Comparison of ENCODE assay signal across 9 mouse cellular contexts in the genomic region with DNA sequence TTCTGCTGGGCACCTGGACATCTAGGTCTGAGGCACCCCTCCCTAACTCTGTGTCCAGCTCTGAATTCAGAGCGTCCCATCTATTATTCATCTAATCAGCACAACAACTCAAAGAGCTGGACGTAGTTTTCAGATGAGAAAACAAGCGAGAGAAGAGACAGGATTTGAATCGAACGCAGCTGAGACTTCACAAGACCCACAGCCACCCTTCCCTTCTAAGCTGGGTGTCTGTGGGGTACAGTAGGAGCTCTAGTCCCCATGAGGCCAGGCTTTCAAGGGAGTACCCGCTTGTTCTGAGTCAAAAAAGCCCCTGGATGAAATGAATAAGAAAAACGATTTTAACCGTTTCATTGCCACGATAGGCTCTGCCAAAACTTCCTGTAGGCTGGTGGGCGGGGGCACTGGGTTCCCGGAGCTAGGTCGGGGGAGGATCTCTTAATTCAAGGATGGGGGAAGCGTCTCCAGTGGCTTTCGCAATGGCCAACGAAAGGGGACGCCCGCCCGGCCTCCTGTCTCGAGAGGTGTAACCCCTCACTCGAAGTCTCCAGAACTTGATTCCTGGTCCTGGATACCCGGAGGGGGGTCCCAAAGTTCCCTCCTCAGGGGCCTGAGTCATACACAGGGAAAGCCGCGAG. TPM values are rescaled to one million over a fixed set of nuclear protein-coding genes. Genes with fewer than 3 reads are reported as not detected.
DNase-seq lines count a peak whose midpoint lies in the region; ATAC-seq lines count a peak whose summit lies in the region.
"Had no signal": no experiment of that assay in that cellular context is flagged by ENCODE, and none has a peak within 500 bp of the region (broad histone marks: within the 10 kb centered on the region; RNA-seq: fewer than 3 reads in every experiment).

No protein-coding gene starts in this region.

- under 1% methylated on average over 23 of the region's 23 CpGs for WGBS in intestine, embryonic 16.5 days
- 1% methylated on average over 23 of the region's 23 CpGs for WGBS in midbrain, embryonic 10.5 days

- H3K4me1 ChIP-seq in intestine, embryonic 16.5 days (ENCODE audit: control insufficient read depth, insufficient read depth, low read length), result peaks cover 57% of the 10 kb centered on the region
- H3K4me1 ChIP-seq in midbrain, embryonic 10.5 days, result peaks cover 45% of the 10 kb centered on the region

- peak overlapping the region; percentile 56 for H3K4me3 ChIP-seq in intestine, embryonic 16.5 days (ENCODE audit: low read length)
- H3K4me3 ChIP-seq in midbrain, embryonic 10.5 days, result peak overlapping the region; percentile 68

- peak overlapping the region; percentile 99 for H3K4me2 ChIP-seq in intestine, embryonic 16.5 days (ENCODE audit: low read depth, low read length)

- no peaks in the 10 kb centered on the region for H3K36me3 ChIP-seq in intestine, embryonic 16.5 days (ENCODE audit: control insufficient read depth, insufficient read depth, low read length)
- H3K36me3 ChIP-seq in midbrain, embryonic 10.5 days, result no peaks in the 10 kb centered on the region

- no peaks in the 10 kb centered on the region for H3K9me3 ChIP-seq in intestine, embryonic 16.5 days (ENCODE audit: control insufficient read depth, low read length)
- no peaks in the 10 kb centered on the region for H3K9me3 ChIP-seq in midbrain, embryonic 10.5 days (replicated peaks)

- H3K27me3 ChIP-seq in intestine, embryonic 16.5 days (replicated peaks; ENCODE audit: control insufficient read depth, insufficient read depth, low read length), result 0 out of 2 replicates have a peak, but pooled peaks cover 2% of the 10 kb centered on the region
- H3K27me3 ChIP-seq in midbrain, embryonic 10.5 days (ENCODE audit: low read depth, poor library complexity, severe bottlenecking), result peaks cover 84% of the 10 kb centered on the region

- peak overlapping the region; percentile 95 for H3K27ac ChIP-seq in intestine, embryonic 16.5 days (ENCODE audit: low read length)
- H3K27ac ChIP-seq in midbrain, embryonic 10.5 days (replicated peaks), result peak overlapping the region; percentile 83

- ATAC-seq in intestine, embryonic 16.5 days, result no peak; the same call in 1 of the 2 replicates
- ATAC-seq in cerebellum, adult (ENCODE audit: insufficient number of reproducible peaks, low FRiP score, low TSS enrichment), result no peak
- no peak for ATAC-seq in inflammation-experienced regulatory T-cells, adult 6 months

- DNase-seq in spleen, postnatal 10 days (ENCODE audit: low spot score in 2 of 2), result peak; percentile 24 to 49
- DNase-seq in spleen, adult 12 weeks (ENCODE audit: low spot score), result no peak
- DNase-seq in embryo, embryonic 11 days, result peak; percentile 56
- DNase-seq in midbrain, embryonic 10.5 days (ENCODE audit: low spot score), result no peak
- DNase-seq in adrenal gland, adult 8-10 months, result no peak

- H3K9ac ChIP-seq in intestine, embryonic 16.5 days (ENCODE audit: low read depth, low read length), result peak overlapping the region; percentile 76

RNA-seq across cellular contexts. Expression of a gene that starts 5.2 kb away (rescaled TPM):
- 96.9 and 108 TPM in 2 replicates for polyA plus RNA-seq in intestine, embryonic 16.5 days (2015; fragmentation: Nextera tagmentation; extraction: Ambion mirVana)
- 18.2 and 18.4 TPM in 2 replicates for polyA plus RNA-seq in midbrain, embryonic 10.5 days (2016; fragmentation: Nextera tagmentation; extraction: Ambion mirVana)
- polyA plus RNA-seq in inflammation-experienced regulatory T-cells, adult 6 months (2017; shearing (Covaris generic)), result 1 to 10 TPM; 2.2 to 4.9 (median 4.6) TPM
- total RNA-seq in adrenal gland, adult 8-10 months (2022), result 10 to 100 TPM in 2 of 4 experiments, 1 to 10 TPM in 2; 6.2 to 12.7 (median 10.5) TPM

RNA-seq across cellular contexts. Expression of a gene that starts 6.6 kb away (rescaled TPM):
- polyA plus RNA-seq in intestine, embryonic 16.5 days (2015; fragmentation: Nextera tagmentation; extraction: Ambion mirVana), result 18.2 and 25.5 TPM in 2 replicates
- polyA plus RNA-seq in midbrain, embryonic 10.5 days (2016; fragmentation: Nextera tagmentation; extraction: Ambion mirVana), result 5.0 and 5.4 TPM in 2 replicates
- 10 to 100 TPM; 28.1 to 33.6 (median 33.1) TPM for polyA plus RNA-seq in inflammation-experienced regulatory T-cells, adult 6 months (2017; shearing (Covaris generic))
- 100 to 1,000 TPM in 1 of 4 experiments, 10 to 100 TPM in 3; 39.9 to 211 (median 52.4) TPM for total RNA-seq in adrenal gland, adult 8-10 months (2022)

RNA-seq across cellular contexts. Expression of a gene that starts 15.6 kb away (rescaled TPM):
- polyA plus RNA-seq in intestine, embryonic 16.5 days (2015; fragmentation: Nextera tagmentation; extraction: Ambion mirVana), result 102 and 120 TPM in 2 replicates
- polyA plus RNA-seq in midbrain, embryonic 10.5 days (2016; fragmentation: Nextera tagmentation; extraction: Ambion mirVana), result 136 and 158 TPM in 2 replicates
- 10 to 100 TPM; 57.0 to 88.9 (median 72.8) TPM for polyA plus RNA-seq in inflammation-experienced regulatory T-cells, adult 6 months (2017; shearing (Covaris generic))
- 100 to 1,000 TPM in 3 of 4 experiments, 10 to 100 TPM in 1; 89.0 to 142 (median 110) TPM for total RNA-seq in adrenal gland, adult 8-10 months (2022)

RNA-seq across cellular contexts. Expression of a gene that starts 15.8 kb away (rescaled TPM):
- polyA plus RNA-seq in intestine, embryonic 16.5 days (2015; fragmentation: Nextera tagmentation; extraction: Ambion mirVana), result 533 and 590 TPM in 2 replicates
- 1,203 and 1,278 TPM in 2 replicates for polyA plus RNA-seq in midbrain, embryonic 10.5 days (2016; fragmentation: Nextera tagmentation; extraction: Ambion mirVana)
- polyA plus RNA-seq in inflammation-experienced regulatory T-cells, adult 6 months (2017; shearing (Covaris generic)), result 100 to 1,000 TPM; 232 to 340 (median 290) TPM
- 100 to 1,000 TPM; 651 to 758 (median 708) TPM for total RNA-seq in adrenal gland, adult 8-10 months (2022)

RNA-seq across cellular contexts. Expression of a gene that starts 15.9 kb away (rescaled TPM):
- polyA plus RNA-seq in intestine, embryonic 16.5 days (2015; fragmentation: Nextera tagmentation; extraction: Ambion mirVana), result not detected in 2 replicates
- polyA plus RNA-seq in midbrain, embryonic 10.5 days (2016; fragmentation: Nextera tagmentation; extraction: Ambion mirVana), result not detected in 2 replicates
- not detected for polyA plus RNA-seq in inflammation-experienced regulatory T-cells, adult 6 months (2017; shearing (Covaris generic))
- 1 to 10 TPM in 2 of 4 experiments, not detected in 2; 1.7 to 2.3 TPM for total RNA-seq in adrenal gland, adult 8-10 months (2022)
- polyA plus RNA-seq: frontal cortex, adult 2 months had no signal

Comparison
In these comparisons a context has a peak if more than half of its experiments do, and no peak if none do; other contexts are left out.
1. DNase-seq: peak in spleen, postnatal 10 days (2 of 2) and embryo, embryonic 11 days (single experiment); none in spleen, adult 12 weeks (single experiment), midbrain, embryonic 10.5 days (single experiment) and adrenal gland, adult 8-10 months (single experiment).